Mouse (Mus musculus) kidney, embryonic 14.5 days (tissue): ENCODE results near the gene H2-T3. TPM values are rescaled to one million over a fixed set of nuclear protein-coding genes. Genes with fewer than 3 reads are reported as not detected.
"Not testable (repeated sequence)": the region's sequence is repeated elsewhere in the genome, so short reads cannot be mapped to it uniquely, and the experiment has no call there.

ENCODE experiments used
- ATAC-seq: fragments of 200-750 bp; cut with Nextera tagmentation; 2 replicates; pipeline ENCODE4 v1.8.0; 2017; ENCODE audit warnings: moderate number of reproducible peaks, mild to moderate bottlenecking, moderate TSS enrichment, moderate library complexity; ENCODE audit not compliant: low FRiP score, low TSS enrichment
- H3K27ac ChIP-seq: fragments of 300-500 bp; sonication (generic); 2 replicates; pipeline ENCODE4 v1.5.1; 2014; ENCODE audit warnings: low read depth, mild to moderate bottlenecking, low read length, moderate library complexity, mixed read lengths
- H3K27me3 ChIP-seq: fragments of 300-500 bp; sonication (generic); 2 replicates; pipeline ENCODE4 v1.6.1; 2014; ENCODE audit warnings: mild to moderate bottlenecking, low read length; ENCODE audit not compliant: control insufficient read depth, insufficient read depth
- H3K36me3 ChIP-seq: fragments of 300-500 bp; sonication (generic); 2 replicates; pipeline ENCODE4 v1.6.1; 2014; ENCODE audit warnings: low read length, mixed read lengths; ENCODE audit not compliant: control insufficient read depth, insufficient read depth
- H3K4me1 ChIP-seq: fragments of 300-500 bp; sonication (generic); 2 replicates; pipeline ENCODE4 v1.6.1; 2014; ENCODE audit warnings: low read length, mixed read lengths; ENCODE audit not compliant: control insufficient read depth, insufficient read depth
- H3K4me2 ChIP-seq: fragments of 300-500 bp; sonication (generic); replicated peaks from 2 replicates; pipeline ENCODE4 v1.6.1; 2014; ENCODE audit warnings: low read depth, mild to moderate bottlenecking, low read length
- H3K4me3 ChIP-seq: fragments of 300-500 bp; sonication (generic); 2 replicates; pipeline ENCODE4 v1.5.1; 2014; ENCODE audit warnings: mild to moderate bottlenecking, low read length
- H3K9ac ChIP-seq: fragments of 300-500 bp; sonication (generic); 2 replicates; pipeline ENCODE4 v1.6.1; 2014; ENCODE audit warnings: low read depth, mild to moderate bottlenecking, low read length, moderate library complexity
- H3K9me3 ChIP-seq: fragments of 300-500 bp; sonication (generic); 2 replicates; pipeline ENCODE4 v1.6.1; 2016; ENCODE audit warnings: low read length; ENCODE audit not compliant: control insufficient read depth
- WGBS: fragments of 180-500 bp; shearing (Covaris S2); extraction: QIAGEN DNeasy Blood & Tissue Kit; methylation state at CpG from one replicate; pipeline ENCODE4 v1.1.7; 2014; 5-methylcytosine and 5-hydroxymethylcytosine counted together
- polyA plus RNA-seq: library from polyadenylated mRNA; unstranded; fragments of >200 nt; fragmentation: Nextera tagmentation; extraction: Ambion mirVana; gene quantifications from 2 replicates; pipeline ENCODE4 v1.2.1, GENCODE M21; 2014

The H2-T3 gene
- polyA plus RNA-seq = not detected in 2 replicates

- H3K9me3 ChIP-seq = no peaks in the 10 kb centered on the region
- peaks cover 34% of the 10 kb centered on the region for H3K27me3 ChIP-seq
- no peaks in the 10 kb centered on the region for H3K4me1 ChIP-seq
- WGBS = 57% methylated on average over 2 of the region's 2 CpGs
- no peaks in the 10 kb centered on the region for H3K36me3 ChIP-seq
- no peak within 1 kb of the TSS for H3K27ac ChIP-seq
- H3K9ac ChIP-seq = 0 out of 2 replicates have a peak within 1 kb of the TSS, but pooled peaks have one; percentile 12
- no peak within 1 kb of the TSS for H3K4me3 ChIP-seq
- ATAC-seq = no peak
- no peak within 1 kb of the TSS for H3K4me2 ChIP-seq
Observed at GRCm38 (mm10) chr17:36190169-36190507, at the start of gene H2-T3. TSS of gene H2-T3 (minus strand) at chr17:36190287.

- Histone ChIP-seq H3K9ac (peak overlapping the region; percentile 24; the same call in 1 of the 2 replicates), H3K27ac (no peak overlapping the region), H3K36me3 (no peaks in the 10 kb centered on the region), H3K27me3 (peaks cover 65% of the 10 kb centered on the region), H3K4me3 (peak overlapping the region; percentile 33), H3K4me2 (peak overlapping the region; percentile 51), H3K9me3 (no peaks in the 10 kb centered on the region), H3K4me1 (peaks cover 6% of the 10 kb centered on the region; the same call in 1 of the 2 replicates)
- 4% methylated on average over 27 of the region's 27 CpGs for WGBS
- peak; percentile 46; the same call in 1 of the 2 replicates for ATAC-seq
Observed at GRCm38 (mm10) chr17:36237321-36237921, 47.3 kb upstream of the H2-T3 start.

GRCm38 (mm10) chr17:36235300-36235699 is 45.2 kb upstream of the H2-T3 start:
- 32% methylated on average over 8 of the region's 9 CpGs for WGBS
- H3K36me3 ChIP-seq, H3K9ac ChIP-seq, H3K4me2 ChIP-seq, ATAC-seq, H3K9me3 ChIP-seq, H3K27ac ChIP-seq, H3K4me3 ChIP-seq, H3K4me1 ChIP-seq: not testable (repeated sequence)
- peaks cover 68% of the 10 kb centered on the region for H3K27me3 ChIP-seq

- H3K4me3 ChIP-seq = no peak overlapping the region
- 76% methylated on average over 5 of the region's 5 CpGs for WGBS
- no peak for ATAC-seq
Observed at GRCm38 (mm10) chr17:36233572-36233971, 43.5 kb upstream of the H2-T3 start.

GRCm38 (mm10) chr17:36231318-36231717 is 41.2 kb upstream of the H2-T3 start:
- Histone ChIP-seq H3K4me3 (no peak overlapping the region), H3K4me1 (no peaks in the 10 kb centered on the region), H3K9me3 (no peaks in the 10 kb centered on the region), H3K27ac (no peak overlapping the region), H3K9ac (no peak overlapping the region), H3K27me3 (peaks cover 75% of the 10 kb centered on the region), H3K36me3 (no peaks in the 10 kb centered on the region), H3K4me2 (no peak overlapping the region)
- WGBS = 10% methylated on average over 35 of the region's 36 CpGs
- ATAC-seq = no peak

More at GRCm38 (mm10) chr17:36233572-36233971, 43.5 kb upstream of the H2-T3 start:
- Histone ChIP-seq H3K27ac (no peak overlapping the region), H3K4me1 (no peaks in the 10 kb centered on the region), H3K27me3 (peaks cover 76% of the 10 kb centered on the region), H3K36me3 (no peaks in the 10 kb centered on the region), H3K9me3 (no peaks in the 10 kb centered on the region), H3K4me2 (no peak overlapping the region), H3K9ac (no peak overlapping the region)

- Histone ChIP-seq H3K9me3 (no peaks in the 10 kb centered on the region), H3K4me2 (no peak overlapping the region), H3K36me3 (no peaks in the 10 kb centered on the region), H3K4me3 (no peak overlapping the region), H3K27ac (no peak overlapping the region), H3K4me1 (no peaks in the 10 kb centered on the region), H3K27me3 (peaks cover 76% of the 10 kb centered on the region), H3K9ac (no peak overlapping the region)
- 14% methylated on average over 5 of the region's 5 CpGs for WGBS
- ATAC-seq = no peak
Observed at GRCm38 (mm10) chr17:36229046-36229445, 39.0 kb upstream of the H2-T3 start.

GRCm38 (mm10) chr17:36226921-36227320 is 36.8 kb upstream of the H2-T3 start:
- Histone ChIP-seq H3K27ac (no peak overlapping the region), H3K27me3 (peaks cover 71% of the 10 kb centered on the region), H3K4me2 (no peak overlapping the region), H3K4me1 (no peaks in the 10 kb centered on the region), H3K9ac (no peak overlapping the region), H3K36me3 (no peaks in the 10 kb centered on the region), H3K9me3 (no peaks in the 10 kb centered on the region), H3K4me3 (no peak overlapping the region)
- no peak for ATAC-seq
- 11% methylated on average over 8 of the region's 8 CpGs for WGBS

- Histone ChIP-seq H3K36me3 (no peaks in the 10 kb centered on the region), H3K27me3 (peaks cover 79% of the 10 kb centered on the region), H3K27ac (no peak overlapping the region), H3K9me3 (no peaks in the 10 kb centered on the region), H3K4me3 (no peak overlapping the region), H3K9ac (no peak overlapping the region), H3K4me2 (no peak overlapping the region), H3K4me1 (no peaks in the 10 kb centered on the region)
- 0 out of 2 replicates have a peak, but pooled peaks have one; percentile 43 for ATAC-seq
- WGBS = 7% methylated on average over 9 of the region's 9 CpGs
Observed at GRCm38 (mm10) chr17:36225231-36225824, 35.2 kb upstream of the H2-T3 start.

- H3K27me3 ChIP-seq = peaks cover 78% of the 10 kb centered on the region
- H3K9me3 ChIP-seq = no peaks in the 10 kb centered on the region
- H3K36me3 ChIP-seq = no peaks in the 10 kb centered on the region
- no peak overlapping the region for H3K4me2 ChIP-seq
- no peak overlapping the region for H3K9ac ChIP-seq
- no peak for ATAC-seq
- H3K4me3 ChIP-seq = no peak overlapping the region
- no peaks in the 10 kb centered on the region for H3K4me1 ChIP-seq
- H3K27ac ChIP-seq = no peak overlapping the region
- WGBS = 48% methylated on average over 3 of the region's 3 CpGs
Observed at GRCm38 (mm10) chr17:36224451-36224850, 34.4 kb upstream of the H2-T3 start.
